18 mouse cellular contexts compared by ENCODE assay signal in the genomic region with DNA sequence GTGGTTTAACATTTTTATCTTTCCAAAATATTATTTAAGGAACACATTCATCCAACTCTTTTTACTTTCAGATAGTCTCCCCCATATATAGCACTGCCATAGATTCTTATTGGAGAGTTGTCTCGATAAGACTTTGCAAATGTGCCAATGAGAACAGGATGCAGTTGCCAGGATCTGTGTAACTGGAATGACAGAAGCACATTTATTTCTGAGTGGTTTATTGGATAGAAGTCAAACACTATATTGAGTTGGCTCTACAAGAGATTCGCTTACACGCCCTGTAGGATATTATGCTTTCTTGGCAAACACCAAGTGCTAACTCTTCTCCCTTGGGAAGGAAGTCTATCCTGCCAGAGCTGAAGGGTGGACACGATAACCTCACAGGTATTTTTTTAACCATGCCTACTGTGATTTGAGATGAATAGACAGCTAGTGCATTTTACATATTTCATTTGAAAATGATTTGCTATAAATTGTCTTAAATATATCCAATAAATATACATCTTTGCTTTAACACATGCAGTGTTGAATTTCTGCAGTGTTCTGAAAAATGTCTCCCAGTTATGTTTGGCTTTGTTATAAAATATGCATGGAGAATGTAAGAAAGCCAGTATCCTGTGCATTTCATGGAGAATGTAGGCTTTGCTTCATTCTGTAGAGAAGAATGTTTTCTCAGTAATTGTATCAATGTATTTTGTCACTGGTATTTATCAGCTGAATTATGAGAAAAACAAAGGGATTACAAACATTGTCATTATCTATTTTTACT.
DNase-seq lines count a peak whose midpoint lies in the region; ATAC-seq lines count a peak whose summit lies in the region.
"Had no signal": no experiment of that assay in that cellular context is flagged by ENCODE, and none has a peak within 500 bp of the region (broad histone marks: within the 10 kb centered on the region; RNA-seq: fewer than 3 reads in every experiment).

No protein-coding gene starts in this region.

- WGBS in midbrain, embryonic 14.5 days: 87% methylated on average over 4 of the region's 4 CpGs
- 83% methylated on average over 4 of the region's 4 CpGs for WGBS in midbrain, embryonic 15.5 days

- no peak overlapping the region for H3K4me2 ChIP-seq in midbrain, embryonic 14.5 days (ENCODE audit: low read length)
- H3K4me2 ChIP-seq in midbrain, embryonic 15.5 days: no peak overlapping the region

- H3K9ac ChIP-seq in midbrain, embryonic 14.5 days (replicated peaks; ENCODE audit: low read length): no peak overlapping the region
- H3K9ac ChIP-seq in midbrain, embryonic 15.5 days: no peak overlapping the region

- H3K27me3 ChIP-seq in midbrain, embryonic 14.5 days (ENCODE audit: control insufficient read depth, insufficient read depth, low read length): no peaks in the 10 kb centered on the region
- no peaks in the 10 kb centered on the region for H3K27me3 ChIP-seq in midbrain, embryonic 15.5 days (replicated peaks)

- H3K9me3 ChIP-seq in midbrain, embryonic 14.5 days (ENCODE audit: control insufficient read depth, low read length): no peaks in the 10 kb centered on the region
- H3K9me3 ChIP-seq in midbrain, embryonic 15.5 days: no peaks in the 10 kb centered on the region
- H3K9me3 ChIP-seq: heart, embryonic 10.5 days; hindbrain, embryonic 10.5 days had no signal

- DNase-seq in frontal cortex, adult 2 months (ENCODE audit: extremely low spot score in 1 of 2, low spot score in 1 of 2): peak; percentile 11 to 53
- DNase-seq in frontal cortex, postnatal 25 days (ENCODE audit: low spot score in 2 of 2): no peak
- peak; percentile 6 for DNase-seq in midbrain, embryonic 14.5 days
- DNase-seq in brain, embryonic 18.5 days (ENCODE audit: low read depth, low spot score): peak; percentile 73
- DNase-seq in left cerebral cortex, postnatal 25 days (ENCODE audit: low spot score in 2 of 2): peak; percentile 9 to 80
- no peak for DNase-seq in adrenal gland, postnatal 36 days
- DNase-seq: adrenal gland, adult 2 months; cerebellum, adult 11-12 months; embryo, embryonic 11 days; kidney, adult 8-10 months; kidney, postnatal 14 days; liver; lung, postnatal 10 days; thymus, postnatal 25 days had no signal

- no peak for ATAC-seq in midbrain, embryonic 14.5 days (ENCODE audit: low FRiP score, low TSS enrichment)
- no peak for ATAC-seq in midbrain, embryonic 15.5 days (replicated peaks)
- ATAC-seq: midbrain, embryonic 16.5 days had no signal

- H3K4me1 ChIP-seq in midbrain, embryonic 14.5 days (ENCODE audit: control insufficient read depth, insufficient read depth, low read length): no peaks in the 10 kb centered on the region
- no peaks in the 10 kb centered on the region for H3K4me1 ChIP-seq in midbrain, embryonic 15.5 days
- H3K4me1 ChIP-seq: heart, embryonic 10.5 days; hindbrain, embryonic 10.5 days had no signal

- no peak overlapping the region for H3K4me3 ChIP-seq in midbrain, embryonic 14.5 days (replicated peaks; ENCODE audit: low read depth, low read length)
- H3K4me3 ChIP-seq in midbrain, embryonic 15.5 days: no peak overlapping the region
- H3K4me3 ChIP-seq: heart, embryonic 10.5 days; hindbrain, embryonic 10.5 days had no signal

- H3K27ac ChIP-seq in midbrain, embryonic 14.5 days (replicated peaks; ENCODE audit: low read depth, low read length): no peak overlapping the region
- H3K27ac ChIP-seq in midbrain, embryonic 15.5 days: no peak overlapping the region
- H3K27ac ChIP-seq: heart, embryonic 10.5 days; hindbrain, embryonic 10.5 days had no signal

- no peaks in the 10 kb centered on the region for H3K36me3 ChIP-seq in midbrain, embryonic 14.5 days (ENCODE audit: control insufficient read depth, insufficient read depth, low read length)
- H3K36me3 ChIP-seq in midbrain, embryonic 15.5 days (replicated peaks): no peaks in the 10 kb centered on the region
- H3K36me3 ChIP-seq: heart, embryonic 10.5 days; hindbrain, embryonic 10.5 days had no signal

- intact Hi-C loops in left cerebral cortex, postnatal 25 days (cut with DNase I): no loop called here

Comparison
In these comparisons a context has a peak if more than half of its experiments do, and no peak if none do; other contexts are left out.
1. DNase-seq: peak in frontal cortex, adult 2 months (2 of 2), midbrain, embryonic 14.5 days (single experiment), brain, embryonic 18.5 days (single experiment) and left cerebral cortex, postnatal 25 days (2 of 2); none in frontal cortex, postnatal 25 days (0 of 2) and adrenal gland, postnatal 36 days (0 of 2).